Mouse (Mus musculus): ENCODE results near the gene Rab25. TPM values are rescaled to one million over a fixed set of nuclear protein-coding genes. Genes with fewer than 3 reads are reported as not detected.

Gene Rab25
- total RNA-seq, 2 experiments from 2014 or later, result not detected

- DNase-seq (ENCODE audit: low spot score in 2 of 2), result no peak
These were observed 19.8 kb upstream of the Rab25 start for GRCm38 (mm10) chr3:88567892-88568291.

DNA sequence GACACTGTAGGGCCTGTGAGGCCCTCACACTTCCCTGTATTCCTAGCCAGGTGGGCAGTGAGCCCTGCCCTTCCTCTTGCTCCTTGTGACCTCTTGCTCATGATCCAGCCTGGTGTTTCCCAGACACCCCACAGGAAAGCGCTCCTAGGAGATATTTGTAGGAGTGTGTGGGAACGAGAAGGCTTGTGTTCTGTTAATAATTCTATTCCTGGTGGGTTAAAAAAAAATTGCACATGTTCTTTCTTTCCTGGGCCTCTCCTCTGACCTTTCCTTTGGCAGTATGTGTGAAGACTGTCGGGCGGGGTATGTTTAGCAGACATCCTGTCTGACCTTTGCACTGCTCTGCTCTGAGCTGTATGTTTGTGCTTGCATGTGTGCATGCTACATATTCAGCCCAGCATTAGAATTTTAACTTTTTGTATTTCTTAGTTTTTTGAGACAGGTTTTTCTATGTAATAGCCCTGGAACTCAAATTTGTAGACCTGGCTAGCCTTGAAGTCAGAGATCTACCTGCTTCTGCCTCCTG is 18.5 kb upstream of the Rab25 start:
- no peak for DNase-seq (ENCODE audit: low spot score in 2 of 2)

DNA sequence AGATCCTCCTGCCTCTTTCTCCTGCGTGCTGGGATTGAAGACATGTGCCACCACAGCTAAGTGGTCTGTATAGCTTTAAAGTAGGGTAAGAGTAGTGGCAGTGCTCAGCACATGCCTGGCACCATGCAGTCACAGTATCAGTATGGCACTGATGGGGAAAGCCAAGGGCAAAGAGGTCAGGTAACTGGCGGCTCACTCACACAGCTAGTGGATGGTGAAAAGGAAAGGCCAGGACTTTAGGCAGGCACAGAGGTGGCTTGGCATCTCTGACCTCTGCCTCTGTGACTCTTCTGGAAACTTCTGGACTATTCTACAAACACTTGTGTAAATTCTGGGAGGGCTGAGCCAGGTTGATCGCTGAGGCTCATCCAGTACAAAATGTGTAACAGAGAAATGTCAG is 18.0 kb upstream of the Rab25 start:
- no peak for DNase-seq (ENCODE audit: low spot score in 2 of 2)

- no peak for DNase-seq (ENCODE audit: low spot score in 2 of 2)
These were observed 15.9 kb upstream of the Rab25 start for GRCm38 (mm10) chr3:88563966-88564365.

- DNase-seq (ENCODE audit: low spot score in 2 of 2), result no peak
These were observed 15.3 kb upstream of the Rab25 start for GRCm38 (mm10) chr3:88563442-88563841.

GRCm38 (mm10) chr3:88561989-88562388 is 13.9 kb upstream of the Rab25 start:
- DNase-seq (ENCODE audit: low spot score in 2 of 2), result no peak

GRCm38 (mm10) chr3:88559596-88559995 is 11.5 kb upstream of the Rab25 start:
- DNase-seq (ENCODE audit: low spot score in 2 of 2), result no peak

GRCm38 (mm10) chr3:88556616-88557015 is 8.5 kb upstream of the Rab25 start:
- no peak for DNase-seq (ENCODE audit: low spot score in 2 of 2)

DNA sequence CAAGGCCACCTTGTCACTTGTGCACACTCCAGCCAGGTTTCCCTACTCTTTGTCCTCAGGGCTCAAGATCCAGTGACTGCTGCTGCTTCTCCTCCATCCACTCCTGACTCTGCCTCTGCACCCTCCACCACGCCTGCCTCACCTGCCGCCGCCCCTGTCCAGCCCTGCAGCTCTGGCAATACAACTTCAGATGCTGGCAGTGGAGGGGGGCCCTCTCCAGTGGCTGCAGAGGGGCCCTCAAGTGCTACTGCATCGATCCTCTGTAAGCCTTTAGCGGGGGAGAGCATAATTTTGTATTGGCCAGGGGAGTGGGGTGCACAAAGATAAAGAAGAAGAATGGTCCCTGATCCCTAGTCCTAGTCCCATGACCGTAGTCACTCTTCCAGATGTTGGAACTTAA is 7.6 kb upstream of the Rab25 start:
- no peak for DNase-seq (ENCODE audit: low spot score in 2 of 2)

- no peak for DNase-seq (ENCODE audit: low spot score in 2 of 2)
These were observed 7.0 kb upstream of the Rab25 start for GRCm38 (mm10) chr3:88555069-88555605.

DNA sequence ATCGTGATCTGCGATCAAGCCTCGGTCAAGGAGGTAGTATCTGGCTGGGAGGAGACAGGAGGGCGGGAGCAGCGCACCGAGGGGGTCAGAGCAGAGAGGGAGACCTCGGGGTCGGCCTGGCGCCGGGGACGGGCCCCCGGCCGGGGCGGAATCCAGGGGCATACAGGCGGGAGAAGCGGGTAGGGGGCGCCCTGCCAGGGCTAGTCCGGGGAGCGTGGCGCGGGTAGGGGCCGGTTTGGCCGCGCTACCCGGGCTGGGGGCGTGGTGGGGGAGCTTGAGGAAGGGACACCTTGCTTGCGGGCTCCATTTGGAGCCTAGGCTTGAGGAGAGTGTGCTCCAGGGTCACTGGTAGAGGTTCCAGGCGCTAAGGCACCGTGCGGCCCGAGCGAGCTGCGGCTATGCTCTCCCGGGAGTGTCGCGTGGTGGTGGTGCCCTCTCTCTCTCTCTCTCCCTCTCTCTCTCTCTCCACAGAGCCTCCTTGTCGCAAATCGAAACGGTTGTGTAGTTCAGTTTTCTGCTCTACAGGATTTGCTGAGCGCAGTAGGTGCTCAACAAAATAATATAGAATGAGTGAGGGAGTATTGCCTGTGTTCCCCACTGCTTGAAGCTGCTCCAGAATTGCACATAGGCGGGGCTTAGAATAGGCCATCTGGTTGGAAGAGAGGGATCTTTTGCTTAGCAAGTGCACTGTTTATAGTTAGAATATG is 5.9 kb upstream of the Rab25 start:
- peak in 1 of 2 experiments; percentile 59 for DNase-seq (ENCODE audit: low spot score in 2 of 2)

GRCm38 (mm10) chr3:88553525-88553879 is 5.4 kb upstream of the Rab25 start, which contains the start of gene Ubqln4:
Ubqln4 (plus strand) TSS chr3:88553758.
- peak; percentile 79 to 91 for DNase-seq (ENCODE audit: low spot score in 2 of 2)

- peak; percentile 97 to 99 for DNase-seq (ENCODE audit: low spot score in 2 of 2)
These were observed 4.8 kb upstream of the Rab25 start, which contains the start of gene Lamtor2 for GRCm38 (mm10) chr3:88552676-88553524. Lamtor2 (minus strand) TSS chr3:88553074.

DNA sequence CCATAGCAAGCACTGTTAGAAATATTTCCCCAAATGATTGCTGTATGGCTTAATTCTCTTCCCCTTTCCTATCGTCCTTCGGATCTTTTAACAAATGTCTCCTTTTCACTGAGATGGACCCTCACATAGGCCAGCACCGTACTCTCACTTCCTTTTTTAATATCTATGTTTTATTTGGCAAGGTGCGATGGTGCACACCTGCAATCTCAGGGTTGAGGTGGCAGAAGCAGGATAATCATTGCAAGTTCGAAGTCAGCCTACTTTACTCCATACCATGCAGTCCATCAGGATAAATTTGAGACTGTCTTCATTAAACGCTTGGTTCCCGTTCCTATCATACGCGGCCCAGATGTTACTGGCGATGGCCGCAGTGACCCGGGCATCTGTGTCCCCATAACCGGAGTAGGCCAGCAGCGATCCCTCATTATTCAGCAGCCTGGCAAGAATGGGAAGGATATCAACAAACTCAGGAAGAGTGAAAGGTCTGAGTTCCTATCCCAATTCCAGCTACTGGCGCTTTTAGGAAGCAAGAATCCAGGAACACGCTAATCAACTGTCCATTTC is 4.1 kb upstream of the Rab25 start:
- no peak for DNase-seq (ENCODE audit: low spot score in 2 of 2)

GRCm38 (mm10) chr3:88551586-88551985 is 3.5 kb upstream of the Rab25 start:
- DNase-seq (ENCODE audit: low spot score in 2 of 2), result no peak

DNA sequence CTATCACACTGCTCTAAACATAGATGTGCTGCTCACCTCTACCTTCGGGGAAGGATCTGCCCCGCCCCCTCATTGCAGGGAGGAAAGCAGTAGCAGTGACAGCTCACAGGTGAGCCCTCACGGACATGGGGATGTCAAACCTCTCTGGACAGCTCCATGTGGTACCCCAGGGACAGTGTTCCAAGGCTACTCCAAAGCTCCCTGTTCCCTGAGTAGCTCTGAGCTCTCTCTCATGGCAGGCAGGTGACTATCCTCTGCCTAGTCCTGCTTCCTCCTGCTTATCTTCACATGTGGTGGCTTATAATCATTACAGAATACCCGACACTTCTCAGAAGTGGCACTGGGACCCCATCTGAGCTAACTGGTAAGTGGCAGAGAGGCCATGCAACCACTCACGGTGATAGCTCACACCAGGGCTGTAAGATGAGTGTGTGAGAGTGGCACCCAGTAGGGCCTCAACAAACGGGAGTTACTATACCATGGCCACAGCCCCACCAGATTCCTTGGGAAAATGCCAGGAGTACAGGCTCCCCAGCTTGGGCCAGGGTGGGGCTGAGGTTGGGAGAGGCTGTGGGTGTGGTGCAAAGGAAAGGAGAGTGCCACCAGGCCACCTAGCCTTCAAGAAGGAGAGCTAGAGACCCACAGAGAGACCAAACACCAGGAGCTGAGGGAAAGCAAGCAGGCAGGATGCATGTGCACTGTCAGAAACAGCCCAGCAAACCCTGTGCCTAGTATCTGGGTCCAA is 1.3 kb downstream of the Rab25 start:
- DNase-seq (ENCODE audit: low spot score in 2 of 2), result no peak

DNA sequence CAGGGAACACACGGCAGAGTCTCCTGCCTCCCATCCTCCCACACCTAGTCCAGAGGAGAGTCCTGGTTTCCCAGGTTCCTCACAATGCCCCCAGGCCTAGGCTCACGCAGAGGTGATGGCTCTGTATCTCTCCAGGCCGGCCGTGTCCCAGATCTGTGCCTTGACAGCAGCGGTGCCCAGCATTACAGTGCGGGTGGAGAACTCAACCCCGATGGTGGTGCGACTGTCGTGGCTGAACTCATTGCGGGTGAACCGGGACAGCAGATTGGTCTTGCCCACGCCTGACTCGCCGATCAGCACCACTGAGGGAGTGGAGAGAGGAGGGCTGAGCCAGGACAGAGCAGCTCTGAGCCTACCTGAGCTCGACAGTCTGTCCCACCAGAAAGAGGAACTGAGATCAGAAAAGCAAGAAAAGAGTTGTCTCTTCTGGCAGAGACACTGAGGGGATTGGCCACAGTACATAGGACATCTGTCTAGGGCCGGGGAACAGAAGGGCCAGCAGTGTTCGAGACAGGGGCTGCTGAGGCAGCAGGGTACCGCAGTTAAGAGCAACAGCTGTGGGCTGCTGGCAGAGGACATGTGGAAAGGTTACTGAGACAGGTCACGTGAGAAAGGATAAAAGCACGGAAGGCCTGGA is 3.0 kb downstream of the Rab25 start:
- no peak for DNase-seq (ENCODE audit: low spot score in 2 of 2)

GRCm38 (mm10) chr3:88544514-88544913 is 3.6 kb downstream of the Rab25 start:
- DNase-seq (ENCODE audit: low spot score in 2 of 2), result no peak

DNA sequence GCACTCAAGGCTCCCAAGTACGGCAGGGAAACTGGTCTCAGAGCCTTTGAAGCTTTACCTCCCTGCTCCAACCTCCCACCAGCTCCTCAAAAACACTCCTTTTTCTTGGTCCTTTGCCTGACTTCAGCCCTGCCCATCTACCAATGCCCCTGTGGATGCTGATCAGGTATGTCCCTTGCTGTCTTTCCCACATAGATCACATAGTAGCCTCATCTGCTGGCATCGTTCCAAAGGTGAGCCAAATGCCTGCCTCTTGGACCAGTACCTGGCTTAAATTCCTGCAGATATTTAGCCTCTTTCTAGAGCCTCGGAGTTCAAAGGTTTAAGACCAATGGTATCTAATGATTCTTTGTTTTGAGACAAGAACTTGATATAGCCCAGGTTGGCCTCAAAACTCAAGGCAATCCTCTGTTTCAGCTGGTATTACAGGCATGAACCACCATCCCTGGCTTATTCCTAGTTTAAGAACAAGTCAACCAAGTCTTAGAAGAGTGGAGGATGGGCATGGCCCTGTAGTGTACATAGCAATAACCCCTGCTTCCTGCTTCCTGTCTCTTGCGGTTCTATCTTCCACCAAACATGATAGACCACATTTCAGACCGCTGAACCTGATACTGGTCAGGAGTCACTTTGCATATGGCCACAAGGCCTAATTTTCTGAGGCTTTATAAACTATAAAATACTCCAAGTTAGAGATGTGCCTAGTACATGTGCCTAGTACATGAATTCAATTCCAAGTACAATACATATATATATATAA is 4.3 kb downstream of the Rab25 start:
- DNase-seq (ENCODE audit: low spot score in 2 of 2), result no peak

GRCm38 (mm10) chr3:88543174-88543573 is 4.9 kb downstream of the Rab25 start:
- no peak for DNase-seq (ENCODE audit: low spot score in 2 of 2)
